Mouse (Mus musculus): ENCODE measurements around the gene Tbc1d14.
A peak's percentile ranks its signal among the peaks of the same experiment; 100 is the strongest.

Gene Tbc1d14

DNA sequence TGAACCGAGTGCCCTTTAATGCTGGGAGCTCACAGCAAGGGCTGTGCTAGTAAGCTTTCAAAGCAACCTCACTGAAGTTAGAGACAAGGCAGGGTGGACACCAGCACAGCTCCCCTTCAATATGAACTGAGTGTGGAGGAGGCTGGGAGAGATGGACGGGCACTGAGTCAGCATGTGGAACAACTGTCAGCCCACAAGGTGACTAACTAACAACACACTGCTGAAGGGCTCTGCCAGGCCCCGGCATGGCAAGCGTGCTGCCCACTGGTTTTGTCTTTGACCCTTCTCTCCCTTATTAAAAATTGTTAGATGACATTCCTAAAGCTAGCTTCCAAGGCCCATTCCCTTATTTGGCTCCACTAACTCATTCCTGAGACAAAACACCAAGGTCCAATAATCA lies 135.4 kb downstream of the Tbc1d14 start:
- DNase-seq = no peak

- DNase-seq = no peak
Measured at GRCm38 (mm10) chr5:36452821-36453220, 140.3 kb downstream of the Tbc1d14 start.

GRCm38 (mm10) chr5:36451872-36452389 lies 141.1 kb downstream of the Tbc1d14 start:
- no peak for DNase-seq

DNA sequence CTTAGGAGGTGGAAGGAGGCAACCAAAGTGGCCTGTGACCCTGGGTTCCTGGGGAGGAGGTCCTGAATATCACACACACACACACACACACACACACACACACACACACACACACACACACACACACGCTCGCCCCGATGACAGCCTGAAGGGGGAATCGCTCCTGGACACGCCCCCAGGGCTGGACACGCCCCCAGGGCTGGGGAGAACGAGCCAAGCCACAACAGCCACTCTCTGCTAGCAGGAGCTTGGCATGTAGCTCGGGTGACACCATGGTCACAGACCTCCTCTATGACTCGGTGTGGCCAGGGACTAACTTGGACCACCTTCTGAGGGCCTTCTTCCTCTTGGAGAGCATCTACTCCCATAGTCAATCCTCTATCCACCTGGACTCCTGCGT lies 142.0 kb downstream of the Tbc1d14 start:
- DNase-seq = peak; percentile 43

GRCm38 (mm10) chr5:36449710-36450358 lies 143.2 kb downstream of the Tbc1d14 start:
- no peak for DNase-seq

DNA sequence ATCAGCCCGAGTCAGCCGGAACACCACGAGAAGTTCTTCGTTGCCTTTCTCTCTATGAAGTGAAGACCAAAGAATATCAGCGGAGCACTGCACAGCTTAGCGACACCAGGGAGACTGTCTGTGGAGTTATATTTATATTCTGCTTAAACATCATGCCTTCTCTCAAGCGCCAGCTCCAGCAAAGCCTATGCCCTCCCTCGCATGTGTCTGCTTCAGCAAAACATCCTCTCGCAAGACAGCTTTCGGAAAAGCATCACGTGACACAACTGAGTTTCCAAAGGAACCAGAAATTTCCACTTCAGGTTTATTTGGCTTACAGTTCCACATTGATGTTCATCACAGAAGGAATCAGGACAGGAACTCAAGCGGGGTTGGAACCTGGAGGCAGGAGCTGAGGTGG lies 145.2 kb downstream of the Tbc1d14 start:
- DNase-seq = no peak

- DNase-seq = no peak
Measured at GRCm38 (mm10) chr5:36446166-36446890, 146.7 kb downstream of the Tbc1d14 start.

DNA sequence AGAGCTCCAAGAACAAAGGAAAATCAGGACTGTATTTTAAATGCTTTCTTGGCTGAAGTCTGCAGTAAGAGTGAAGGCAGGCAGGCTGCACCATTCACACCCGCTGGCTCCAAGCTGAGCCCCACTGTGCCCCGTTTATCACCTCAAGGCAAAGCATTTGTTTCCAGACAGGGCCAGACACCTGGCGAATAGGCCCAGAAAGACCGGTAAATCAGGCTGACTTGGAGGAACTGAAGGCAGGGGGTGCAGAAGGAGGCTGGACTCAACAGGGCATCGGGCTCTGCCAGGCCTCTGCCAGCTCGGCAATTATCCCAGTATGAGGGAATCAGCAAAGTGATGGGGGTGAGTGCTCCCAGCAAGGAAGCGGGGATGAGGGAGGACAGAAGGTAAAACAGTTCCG lies 148.0 kb downstream of the Tbc1d14 start:
- DNase-seq = no peak

- DNase-seq = no peak
Measured at GRCm38 (mm10) chr5:36444611-36445010, 148.5 kb downstream of the Tbc1d14 start.

- no peak for DNase-seq
Measured at GRCm38 (mm10) chr5:36440741-36441140, 152.3 kb downstream of the Tbc1d14 start.

Data from lung, postnatal 10 days (tissue).